Mouse (Mus musculus): ENCODE measurements at regions not wholly inside any gene's neighbourhood (a gene's known extent, or its start where the extent isn't known, plus 50 kb on each side); places are given as distances from the start of the nearest gene placed in this dataset.

DNA sequence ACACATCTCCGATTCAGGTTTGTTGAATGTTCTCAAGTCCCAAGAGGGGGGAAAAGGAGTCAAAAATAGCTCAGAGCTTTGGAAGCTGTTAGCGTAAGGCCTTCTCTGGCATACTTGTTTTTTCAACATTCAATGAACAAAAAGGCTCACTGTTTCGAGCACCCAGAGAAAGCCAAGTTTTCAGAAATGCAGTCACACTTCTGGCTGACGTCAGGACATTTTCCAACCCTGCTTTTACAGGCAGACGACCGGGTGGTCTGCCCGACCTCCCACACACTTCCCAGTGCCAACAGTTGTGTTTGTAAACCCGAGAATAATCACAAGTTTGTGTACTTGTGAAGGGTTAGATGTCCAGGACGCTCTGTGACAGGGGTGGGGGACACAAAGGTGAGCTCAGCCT, 218.5 kb downstream of the Wdr11 start:
- no peak for DNase-seq (ENCODE audit: low read depth in 2 of 2, low spot score in 2 of 2)

DNA sequence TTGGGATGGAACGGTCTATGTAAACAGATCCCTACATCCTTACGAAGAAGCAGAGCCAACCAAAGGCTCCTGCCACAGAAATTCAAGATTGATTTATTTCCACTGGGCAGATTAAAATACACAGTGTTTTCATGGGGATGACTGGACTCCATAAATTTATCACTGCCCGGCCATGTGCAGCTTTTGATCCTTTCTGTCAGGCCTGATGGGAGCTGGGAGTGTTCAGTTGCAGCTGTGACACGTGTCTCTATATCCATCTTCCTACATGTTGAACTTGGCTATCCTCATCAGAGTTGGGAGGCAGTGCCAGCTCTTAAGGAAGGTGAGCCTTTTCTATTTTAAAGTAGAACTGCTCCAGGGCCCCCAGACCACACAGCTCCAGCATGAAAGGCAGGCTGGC, 218.9 kb downstream of the Wdr11 start:
- no peak for DNase-seq (ENCODE audit: low read depth in 2 of 2, low spot score in 2 of 2)

DNA sequence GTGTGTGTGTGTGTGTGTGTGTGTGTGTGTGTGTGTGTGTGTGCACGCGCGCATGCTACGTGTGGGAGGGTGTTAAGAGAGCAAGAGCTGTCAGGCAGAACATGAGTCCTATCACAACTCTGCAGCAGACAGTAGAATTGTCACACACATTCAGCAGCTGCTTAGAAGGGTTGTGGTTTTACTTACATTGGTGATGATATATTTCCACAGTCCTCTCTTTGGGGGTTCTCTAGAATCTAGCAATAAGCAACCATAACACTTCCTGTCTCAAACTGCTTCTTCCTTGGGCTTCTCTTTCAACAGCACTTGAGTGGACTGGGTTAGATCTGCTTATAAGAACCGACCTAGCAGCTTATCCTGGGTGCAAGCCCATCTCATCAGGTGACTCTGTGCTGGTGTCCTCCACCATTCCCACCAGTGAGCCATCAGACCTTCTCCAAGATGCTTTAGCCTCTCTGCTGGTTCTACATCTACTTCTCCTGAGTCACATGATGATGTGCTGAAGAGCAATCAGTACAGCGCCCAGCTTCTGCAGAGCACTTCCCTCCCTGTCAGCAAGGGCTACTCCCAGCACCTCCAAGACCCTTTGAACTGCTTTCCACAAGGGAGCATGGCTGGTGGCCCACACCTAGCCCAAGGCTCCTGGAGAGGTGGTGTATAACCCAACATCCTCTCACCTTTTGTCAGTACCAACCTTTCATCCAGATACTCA, 222.6 kb downstream of the Wdr11 start:
- peak in 1 of 2 experiments; percentile 6 for DNase-seq (ENCODE audit: low read depth in 2 of 2, low spot score in 2 of 2)

DNA sequence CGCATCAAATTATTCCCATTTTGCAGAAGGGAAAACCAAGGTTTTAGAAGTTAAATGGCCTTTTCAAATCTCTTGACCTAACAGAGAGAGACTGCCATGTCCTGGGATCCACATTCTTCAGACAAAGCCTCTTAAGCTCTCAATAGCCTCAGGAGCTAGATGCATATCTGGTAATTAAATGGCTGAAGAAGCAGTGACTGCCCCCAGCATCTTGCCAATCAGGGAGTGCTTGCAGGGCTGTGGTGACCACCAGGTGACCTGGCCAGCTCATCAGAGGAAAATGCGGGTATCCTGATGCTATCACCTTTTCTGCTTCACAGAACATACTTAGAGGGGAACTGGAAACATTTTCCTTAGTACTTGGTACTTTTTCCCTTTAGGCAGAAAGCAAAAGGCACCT, 227.2 kb downstream of the Wdr11 start:
- DNase-seq (ENCODE audit: low read depth in 2 of 2, low spot score in 2 of 2), result no peak

DNA sequence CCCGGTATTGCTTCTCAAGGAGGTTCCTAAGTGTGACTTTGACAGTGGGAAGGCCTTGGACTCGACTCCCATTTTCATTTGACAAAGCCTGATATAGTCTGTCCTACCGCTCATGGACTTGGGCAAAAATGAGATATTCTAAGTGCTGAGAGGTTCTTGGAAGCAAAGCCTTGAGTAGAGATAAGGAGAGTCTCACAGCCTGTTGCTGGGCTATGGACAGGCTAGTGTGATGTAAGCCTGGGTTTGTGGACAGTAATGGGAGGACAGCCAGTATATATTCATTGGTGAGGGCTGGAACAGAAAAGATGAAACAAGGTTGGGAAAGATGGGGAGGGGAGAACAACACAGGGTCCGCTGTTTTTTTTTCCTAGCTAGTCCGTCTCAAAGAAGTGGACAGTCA, 228.0 kb downstream of the Wdr11 start:
- no peak for DNase-seq (ENCODE audit: low read depth in 2 of 2, low spot score in 2 of 2)

DNA sequence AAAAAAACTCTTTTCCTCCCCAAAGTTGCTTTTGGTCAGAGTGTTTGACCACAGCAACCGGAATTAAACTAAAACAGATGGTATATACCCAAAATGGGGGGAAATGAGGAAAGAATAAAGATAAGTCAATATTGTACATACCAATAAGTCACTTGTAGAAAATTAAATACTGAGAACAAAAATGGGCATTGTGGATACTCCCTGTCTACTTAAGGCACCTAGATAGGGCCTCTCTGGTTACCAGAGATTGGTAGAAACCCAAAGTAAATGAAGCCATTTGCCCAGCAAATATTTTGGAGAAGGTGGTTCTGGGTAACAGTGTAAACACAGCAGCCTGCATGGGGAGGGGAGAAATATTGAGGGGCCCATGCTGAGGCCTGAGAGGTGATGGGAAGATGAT, 237.3 kb downstream of the Wdr11 start:
- DNase-seq (ENCODE audit: low read depth in 2 of 2, low spot score in 2 of 2), result no peak

DNA sequence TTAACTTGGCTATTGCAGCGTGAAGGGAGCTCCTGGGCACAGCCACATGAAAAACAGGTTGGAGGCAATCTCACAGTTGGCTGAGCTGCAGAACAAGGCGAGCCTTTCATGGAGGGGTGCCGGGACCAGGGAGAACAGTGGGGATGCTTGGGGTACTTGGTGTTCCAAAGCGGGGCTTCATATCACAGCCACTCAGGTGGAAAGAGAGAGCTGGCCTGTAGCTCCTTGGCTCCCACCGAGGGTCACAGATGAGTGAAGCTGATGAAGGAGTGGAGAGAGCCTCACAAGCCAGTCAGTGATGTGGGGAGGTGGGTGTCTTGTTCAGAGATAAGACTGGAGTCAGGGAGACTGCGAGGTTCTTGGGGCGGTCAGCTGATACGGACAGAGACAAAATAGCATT, 241.2 kb downstream of the Wdr11 start:
- no peak for DNase-seq (ENCODE audit: low read depth in 2 of 2, low spot score in 2 of 2)

DNA sequence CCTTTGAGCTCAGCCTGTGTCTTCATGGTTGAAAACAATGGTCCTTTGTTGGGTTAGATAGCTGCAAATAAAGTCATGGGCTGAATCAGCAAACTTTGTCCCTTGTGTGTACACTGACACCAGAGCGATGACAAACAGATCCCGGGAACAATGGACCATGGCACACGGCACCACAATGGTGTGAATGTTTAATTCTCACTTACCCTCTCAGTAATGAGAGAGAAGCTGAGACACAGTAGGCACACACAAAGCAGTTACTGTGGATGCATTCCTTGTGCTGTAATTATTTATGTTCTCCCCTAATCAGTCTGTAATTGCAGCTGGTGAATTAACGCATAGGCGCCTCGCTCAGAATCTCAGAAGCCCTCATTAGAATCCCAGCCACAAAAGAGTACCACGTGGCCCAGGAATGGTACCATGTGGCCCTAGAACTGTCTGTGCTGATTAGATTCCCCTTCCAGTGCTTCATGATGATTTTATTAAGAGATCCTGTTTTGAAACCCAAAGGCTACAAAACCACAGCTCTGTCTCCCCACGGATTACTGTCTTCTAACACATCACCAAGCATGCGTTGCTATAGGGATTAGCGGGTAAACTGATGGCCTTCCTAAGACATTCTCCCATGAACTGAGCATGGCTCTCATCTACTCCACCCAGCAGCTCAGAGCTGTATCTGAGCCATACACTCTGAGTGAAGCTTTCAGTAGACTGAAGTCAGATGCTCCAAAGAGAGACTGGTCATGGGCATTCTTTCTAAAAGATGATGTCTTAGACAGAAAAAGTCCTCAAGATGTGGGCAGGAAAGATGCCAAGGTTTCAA, 250.8 kb downstream of the Wdr11 start:
- no peak for DNase-seq (ENCODE audit: low read depth in 2 of 2, low spot score in 2 of 2)

DNA sequence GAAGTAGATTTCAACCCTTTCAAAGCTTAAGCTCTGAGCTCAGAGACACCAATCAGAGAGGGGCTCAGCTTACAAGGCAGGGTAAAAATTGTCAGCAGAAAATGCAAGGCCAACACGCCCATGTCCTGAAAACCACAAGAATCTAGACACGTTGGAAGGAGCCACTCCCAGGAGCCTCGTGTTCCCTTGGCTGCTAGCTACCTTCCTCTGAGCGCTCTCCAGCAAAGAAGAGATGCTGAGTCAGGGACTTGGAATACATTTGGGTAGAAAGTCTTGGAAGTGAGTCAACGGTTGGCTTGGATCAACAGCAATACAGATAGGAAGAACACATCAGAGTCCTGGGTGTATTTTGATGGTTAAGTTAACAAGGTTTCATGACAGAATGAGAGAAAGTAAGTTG, 255.5 kb downstream of the Wdr11 start:
- DNase-seq (ENCODE audit: low read depth in 2 of 2, low spot score in 2 of 2), result no peak

DNA sequence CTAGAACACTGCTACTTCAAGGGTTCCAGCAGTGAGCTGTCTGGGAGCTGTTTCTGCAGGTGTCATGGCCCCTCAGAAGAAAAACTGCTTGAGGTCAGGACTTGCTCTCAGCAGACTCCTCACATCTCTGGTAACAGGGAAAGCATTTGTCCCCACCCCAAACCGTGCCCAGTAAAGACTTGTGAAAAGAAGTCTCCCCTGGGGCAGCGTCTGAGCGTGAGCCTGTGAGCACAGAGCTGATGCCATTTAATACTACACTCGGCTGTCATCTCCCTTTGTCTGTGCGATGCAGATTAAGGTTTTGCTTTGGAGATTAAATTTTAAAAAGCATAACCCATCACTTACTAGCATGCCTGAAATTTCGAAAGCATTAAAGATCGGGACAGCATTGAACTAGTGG, 261.9 kb downstream of the Wdr11 start:
- no peak for DNase-seq (ENCODE audit: low read depth in 2 of 2, low spot score in 2 of 2)

DNA sequence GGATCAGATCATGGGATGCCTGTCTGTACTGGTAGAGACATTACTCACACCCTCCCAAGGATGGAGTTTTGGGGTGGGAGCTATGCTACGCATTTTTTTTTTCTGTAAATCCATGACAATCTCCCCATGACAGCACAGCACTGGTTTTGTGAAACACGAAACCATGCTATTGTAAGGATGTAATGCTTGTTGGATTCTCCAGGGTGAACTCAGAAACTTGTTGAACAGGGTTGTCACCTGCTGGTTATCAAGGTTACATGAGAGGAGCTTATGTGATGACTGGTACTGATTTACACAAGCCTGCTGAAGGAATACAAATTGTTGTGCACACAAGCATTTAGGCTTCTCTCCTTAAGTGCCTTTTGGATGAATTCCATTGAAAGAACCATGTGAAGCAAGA, 263.3 kb downstream of the Wdr11 start:
- no peak for DNase-seq (ENCODE audit: low read depth in 2 of 2, low spot score in 2 of 2)

DNA sequence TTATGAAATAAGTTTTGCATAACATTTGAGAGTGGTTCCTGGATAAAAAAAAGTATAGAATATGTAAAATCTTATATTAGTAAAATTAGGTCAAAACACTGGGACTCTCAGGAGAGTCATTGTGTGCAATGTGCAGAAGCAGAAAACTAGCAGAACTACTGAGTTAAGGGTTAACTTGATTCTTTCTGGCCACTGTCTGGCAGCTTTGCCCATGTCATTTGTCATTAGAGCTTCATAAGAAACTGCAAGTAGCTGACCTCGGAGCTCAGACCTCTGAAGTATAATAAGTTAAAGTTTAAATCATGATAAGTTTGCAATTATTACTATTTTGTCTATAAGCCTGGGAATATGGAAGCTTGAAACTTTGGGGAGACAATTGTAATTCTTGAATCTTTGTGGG, 271.3 kb downstream of the Wdr11 start:
- DNase-seq (ENCODE audit: low read depth in 2 of 2, low spot score in 2 of 2), result no peak

DNA sequence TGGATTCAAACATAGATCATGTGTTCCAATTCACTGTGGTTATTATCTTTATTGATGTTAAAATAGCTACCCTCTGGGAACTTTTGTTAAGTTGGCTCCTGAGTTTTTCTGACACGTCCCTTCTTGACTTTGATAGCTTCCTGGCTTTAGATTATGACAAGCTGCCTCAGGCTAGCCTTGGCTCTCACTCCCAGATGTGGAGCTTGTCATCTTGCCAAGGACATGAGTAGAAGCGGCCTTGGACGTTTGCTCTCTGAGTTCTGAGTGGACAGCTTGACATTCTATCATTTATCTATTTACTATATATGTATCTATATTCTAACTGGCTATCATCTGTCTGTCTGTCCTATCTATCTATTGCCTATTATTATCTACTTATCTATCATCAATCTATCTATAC, 273.9 kb downstream of the Wdr11 start:
- DNase-seq (ENCODE audit: low read depth in 2 of 2, low spot score in 2 of 2), result no peak

DNA sequence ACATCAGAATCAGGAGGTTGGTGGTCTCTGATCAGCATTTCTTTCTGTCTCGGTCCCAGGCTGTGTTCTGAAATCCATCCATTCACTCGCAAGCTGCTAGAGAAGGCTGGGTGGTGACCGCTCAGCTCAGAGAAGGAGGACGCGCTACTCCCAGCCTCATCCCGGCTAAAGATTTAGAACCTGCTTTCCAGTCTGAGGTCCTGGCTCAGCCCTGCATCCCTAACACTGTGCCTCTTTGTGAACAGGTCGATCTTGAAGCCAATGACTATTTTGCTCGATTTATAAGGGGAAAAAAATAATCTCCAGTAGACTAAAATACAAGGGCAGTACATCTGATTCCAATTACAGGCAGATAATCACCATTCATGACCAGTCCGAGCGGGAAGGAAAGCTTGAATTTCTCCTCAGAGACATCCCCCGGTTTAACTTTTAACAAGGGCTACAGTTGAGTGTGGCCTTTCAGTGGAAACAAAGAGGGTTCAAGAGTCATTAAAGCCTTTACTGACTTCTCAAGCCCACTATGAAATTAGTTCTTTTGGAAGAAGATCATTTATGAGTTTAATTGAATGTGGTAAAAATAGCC, 280.6 kb downstream of the Wdr11 start:
- no peak for DNase-seq (ENCODE audit: low read depth in 2 of 2, low spot score in 2 of 2)

DNA sequence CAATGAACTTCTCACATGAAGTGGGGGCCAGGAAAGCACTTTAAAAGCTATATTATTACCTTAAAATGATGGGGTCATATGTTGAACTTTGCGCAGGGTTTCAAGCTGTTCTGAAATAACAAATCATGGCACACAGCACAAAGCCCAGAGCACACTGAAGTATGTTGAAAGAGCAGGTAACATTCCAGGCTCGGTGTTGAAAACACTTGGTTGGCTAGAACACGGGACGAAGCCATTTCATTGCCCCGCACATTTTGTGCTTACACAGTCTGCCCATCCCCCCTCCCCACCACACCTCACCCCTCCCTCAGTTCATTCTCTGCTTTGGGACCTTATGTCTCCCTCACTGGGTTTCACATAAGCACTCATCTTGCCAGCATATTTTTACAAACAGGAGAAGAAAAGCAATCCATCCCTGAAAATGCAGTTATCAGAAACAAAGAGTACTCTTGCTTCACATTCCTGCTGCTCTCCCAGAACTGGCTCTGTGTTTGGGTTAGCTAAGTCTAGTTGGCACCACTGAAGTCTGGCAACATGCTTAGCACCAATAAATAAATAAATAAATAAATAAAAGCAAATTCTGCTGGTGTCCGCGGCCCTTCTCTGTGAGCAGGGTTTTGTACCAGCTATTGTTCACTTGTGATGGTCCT, 284.7 kb downstream of the Wdr11 start:
- DNase-seq (ENCODE audit: low read depth in 2 of 2, low spot score in 2 of 2), result no peak

DNA sequence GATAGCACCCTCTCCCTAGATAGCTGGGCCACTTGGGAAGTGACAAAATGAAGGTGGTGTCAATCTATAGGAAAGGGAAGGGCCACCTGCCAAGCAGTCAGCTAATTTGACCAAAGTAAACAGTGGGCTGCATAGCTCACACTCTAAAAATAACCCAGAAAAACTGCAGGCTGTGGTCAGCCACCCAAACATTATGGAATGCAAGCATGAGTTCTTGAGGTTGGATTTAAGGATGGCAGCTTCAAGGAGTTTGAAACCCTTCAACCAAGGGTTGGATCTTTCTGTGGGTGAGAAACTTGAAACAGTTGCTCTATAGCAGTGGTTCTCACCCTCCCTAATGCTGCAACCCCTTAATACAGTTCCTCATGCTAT, 285.2 kb downstream of the Wdr11 start:
- DNase-seq (ENCODE audit: low read depth in 2 of 2, low spot score in 2 of 2), result no peak

DNA sequence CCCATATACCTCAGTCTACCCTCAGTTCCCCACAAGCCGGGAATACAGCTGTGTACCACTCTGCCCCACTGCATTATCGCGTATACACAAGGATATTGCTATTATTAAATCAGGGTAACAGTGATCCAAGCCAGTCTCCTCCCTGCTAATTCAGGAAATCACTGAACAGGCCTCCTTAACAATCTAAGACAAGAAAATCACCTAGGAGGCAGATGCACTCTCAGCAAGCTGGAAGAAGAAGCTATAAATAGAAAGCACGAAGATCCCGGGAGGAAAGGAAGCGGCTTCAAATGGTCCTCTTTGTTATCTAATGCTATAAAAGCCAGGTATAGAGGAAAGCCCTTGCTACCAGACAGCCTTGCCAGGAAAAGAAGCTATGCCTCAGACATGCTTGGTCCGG, 304.6 kb downstream of the Wdr11 start:
- no peak for DNase-seq (ENCODE audit: low read depth in 2 of 2, low spot score in 2 of 2)

DNA sequence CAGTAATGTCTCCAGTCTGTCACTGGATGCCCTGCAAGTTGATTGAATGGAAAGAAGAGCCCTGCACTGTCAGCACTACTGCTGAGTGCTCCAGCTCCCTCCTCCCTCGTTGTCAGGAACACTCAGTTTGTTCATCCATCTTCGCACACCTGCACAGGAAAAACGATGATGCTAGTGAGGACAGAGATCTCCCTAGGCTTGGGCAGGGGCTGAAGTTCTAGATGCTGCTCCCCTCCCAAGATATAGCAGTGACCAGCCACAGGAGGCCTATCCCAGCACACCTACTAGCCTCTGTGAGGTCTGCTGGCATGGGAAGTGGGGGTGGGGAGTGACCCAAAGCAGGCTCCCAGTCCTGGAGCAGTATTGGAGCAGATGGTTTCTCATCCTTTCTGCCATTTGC, 305.8 kb downstream of the Wdr11 start:
- no peak for DNase-seq (ENCODE audit: low read depth in 2 of 2, low spot score in 2 of 2)

DNA sequence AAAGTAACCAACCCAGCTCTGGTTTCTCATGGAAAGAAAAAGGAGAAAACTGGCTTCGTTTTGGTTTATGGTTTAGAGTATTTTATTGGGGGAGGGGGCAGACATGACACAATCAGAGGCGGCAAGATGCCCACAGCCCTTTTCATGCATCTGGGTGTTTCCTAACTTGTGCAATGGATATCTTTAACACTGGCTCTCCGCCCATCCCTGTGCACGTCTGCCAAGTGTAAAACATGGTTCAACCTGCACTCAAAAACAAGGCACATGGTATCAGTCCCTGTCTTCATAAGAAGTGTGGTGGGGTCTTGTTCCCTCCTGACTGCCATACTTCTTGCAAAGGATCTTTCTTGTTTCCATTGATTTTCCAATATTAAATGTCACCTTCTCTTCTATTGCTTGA, 310.6 kb downstream of the Wdr11 start:
- no peak for DNase-seq (ENCODE audit: low read depth in 2 of 2, low spot score in 2 of 2)

DNA sequence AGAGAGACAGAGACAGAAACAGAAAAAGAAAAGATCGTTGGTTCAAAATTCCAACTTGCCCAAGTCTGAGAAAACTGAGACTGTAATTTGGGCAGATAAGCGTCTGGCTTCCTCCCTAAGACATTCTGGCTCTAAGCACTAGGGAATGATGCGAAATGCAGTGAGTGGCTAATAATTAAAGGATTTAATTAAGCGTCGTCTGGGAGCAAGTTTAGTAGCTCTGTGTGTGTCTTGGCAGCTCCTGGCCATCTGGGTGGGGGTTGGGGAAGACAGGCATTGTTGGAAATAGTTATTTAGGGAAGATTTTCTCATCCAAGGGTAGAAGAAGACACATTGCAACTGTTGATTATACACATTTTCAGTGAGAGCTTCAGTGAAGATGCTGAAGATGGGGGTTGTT, 311.5 kb downstream of the Wdr11 start:
- DNase-seq (ENCODE audit: low read depth in 2 of 2, low spot score in 2 of 2), result no peak

DNA sequence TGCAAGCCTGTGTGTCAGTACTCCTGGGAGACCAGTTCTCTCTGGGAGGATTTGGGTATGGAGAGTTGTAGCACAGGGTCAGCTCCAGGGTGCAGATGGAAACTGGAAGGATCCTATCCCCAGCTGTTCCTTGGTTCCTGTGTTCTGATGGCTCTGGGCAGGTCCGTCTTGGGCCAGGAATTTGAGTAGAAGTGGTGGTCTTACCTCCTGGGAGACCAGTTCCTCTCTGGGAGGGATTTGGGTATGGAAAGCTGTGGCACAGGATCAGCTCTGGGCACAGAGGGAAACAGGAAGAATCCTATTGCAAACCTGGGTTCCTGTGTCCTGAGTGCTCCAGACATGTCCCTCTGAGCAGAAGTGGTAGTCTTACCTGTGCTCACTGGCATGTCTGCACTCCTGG, 314.5 kb downstream of the Wdr11 start:
- DNase-seq (ENCODE audit: low read depth in 2 of 2, low spot score in 2 of 2), result no peak

DNA sequence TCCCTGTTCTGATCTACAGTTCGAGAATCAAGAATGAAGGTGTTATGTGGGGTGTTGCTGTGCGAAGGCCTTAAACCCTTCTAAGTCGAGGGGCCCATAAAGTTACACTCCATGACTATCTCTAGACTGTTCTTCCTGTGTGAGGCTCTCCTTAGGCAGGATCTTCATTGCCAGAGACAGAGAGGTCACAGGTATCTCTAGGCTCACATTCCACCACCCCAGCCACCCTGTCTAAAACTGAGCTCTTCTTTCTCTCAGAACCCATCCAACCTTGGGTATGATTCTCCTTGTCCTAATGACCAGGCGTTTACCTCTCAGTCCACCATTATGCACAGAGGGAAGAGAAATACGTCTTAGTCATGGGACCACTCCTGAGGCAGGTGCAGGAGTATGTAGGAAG, 317.2 kb downstream of the Wdr11 start:
- DNase-seq (ENCODE audit: low read depth in 2 of 2, low spot score in 2 of 2), result no peak

Data from CD8-positive naive resting alpha-beta T cell, adult 2 months (primary cell).